Mouse (Mus musculus): ENCODE data around the gene Rbfox3.
A peak's percentile ranks its signal among the peaks of the same experiment; 100 is the strongest.

Rbfox3 gene

DNA sequence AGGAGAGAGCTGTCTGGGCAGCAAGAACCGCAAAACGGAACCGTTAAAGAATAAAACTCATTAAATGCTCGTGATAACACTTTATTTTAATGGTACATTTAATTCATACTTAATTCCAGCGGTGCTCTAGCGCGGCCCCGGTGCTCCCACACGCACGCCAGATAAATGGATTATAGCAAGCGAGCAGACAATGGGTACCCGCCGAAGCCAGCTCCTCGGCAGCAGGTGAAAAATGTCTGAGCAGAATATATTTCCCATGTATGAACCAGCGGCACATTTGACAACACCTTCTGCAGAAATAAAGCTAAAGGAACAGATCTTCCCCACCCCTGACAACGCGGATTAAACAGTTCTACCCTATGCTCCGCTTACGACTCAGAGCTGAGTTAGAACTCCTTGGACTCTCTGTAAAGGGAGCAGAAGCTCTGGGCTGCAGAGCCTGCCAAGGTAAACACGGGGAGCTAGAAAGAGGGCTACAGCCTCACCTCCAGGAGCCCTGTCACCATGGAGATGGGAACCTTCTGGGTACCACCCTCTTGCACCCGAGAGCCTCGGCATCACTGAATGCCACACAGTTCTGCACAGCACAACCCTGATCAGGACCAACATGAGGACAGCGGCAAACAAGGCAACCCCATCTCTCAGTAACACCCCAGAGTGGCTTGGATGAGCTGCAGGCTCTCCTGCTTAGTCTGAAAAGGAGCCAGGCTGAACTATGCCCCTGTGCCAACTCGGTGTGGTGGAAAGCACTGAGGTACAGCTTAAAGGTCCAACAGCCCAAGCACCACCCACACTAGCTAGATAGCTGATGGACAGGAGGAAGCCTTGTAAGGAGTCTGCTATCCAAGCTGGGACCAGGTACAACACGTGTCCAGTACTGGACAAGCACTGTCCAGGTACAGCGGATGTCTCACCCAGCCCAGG, 196.5 kb downstream of the Rbfox3 start:
- no peak for DNase-seq

DNA sequence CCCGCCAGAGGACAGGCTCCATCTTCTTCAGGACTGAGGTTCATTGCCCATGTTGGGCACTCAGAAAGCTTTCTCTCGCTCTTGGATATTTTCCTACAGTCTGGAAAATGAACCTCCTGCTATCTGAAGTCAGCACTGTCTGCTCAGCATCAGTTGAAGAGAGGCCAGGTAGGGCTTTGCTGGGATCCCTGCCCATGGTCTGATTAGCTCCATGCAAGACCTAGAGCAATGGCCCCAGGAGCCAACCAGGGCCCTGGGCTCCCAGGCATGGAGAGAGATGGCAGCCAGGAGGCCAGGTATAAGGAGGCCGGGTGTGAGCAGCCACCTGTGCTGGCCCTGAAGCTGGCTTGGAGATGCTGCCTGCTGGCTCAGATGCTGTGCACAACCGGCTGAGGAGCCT, 198.6 kb downstream of the Rbfox3 start:
- no peak for DNase-seq

- no peak for DNase-seq
Measured at GRCm38 (mm10) chr11:118712058-118712457, 199.3 kb downstream of the Rbfox3 start.

- DNase-seq: no peak
Measured at GRCm38 (mm10) chr11:118710035-118710434, 201.4 kb downstream of the Rbfox3 start.

GRCm38 (mm10) chr11:118696226-118696930, 215.0 kb downstream of the Rbfox3 start:
- DNase-seq: no peak

GRCm38 (mm10) chr11:118693276-118693675, 218.1 kb downstream of the Rbfox3 start:
- DNase-seq: no peak

DNA sequence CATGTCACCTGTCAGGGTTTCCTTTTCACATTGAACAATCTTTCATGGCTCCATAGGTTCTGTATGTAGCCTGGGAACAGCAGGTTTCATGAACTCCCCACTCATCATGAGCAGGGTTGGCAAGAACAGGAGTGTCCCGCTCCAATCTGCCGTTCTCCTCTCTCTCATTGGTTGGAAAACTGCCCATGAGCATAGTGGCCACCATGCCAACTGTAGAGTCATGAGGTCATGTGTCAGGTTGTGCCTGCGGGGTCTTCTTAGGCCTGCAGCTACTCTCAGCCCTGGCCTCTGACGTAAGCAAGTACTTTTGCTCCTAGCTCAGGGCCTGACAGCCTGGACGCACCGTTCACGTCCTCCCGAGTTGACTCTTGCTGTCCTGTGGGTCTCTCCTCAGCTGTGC, 221.1 kb downstream of the Rbfox3 start:
- no peak for DNase-seq

DNA sequence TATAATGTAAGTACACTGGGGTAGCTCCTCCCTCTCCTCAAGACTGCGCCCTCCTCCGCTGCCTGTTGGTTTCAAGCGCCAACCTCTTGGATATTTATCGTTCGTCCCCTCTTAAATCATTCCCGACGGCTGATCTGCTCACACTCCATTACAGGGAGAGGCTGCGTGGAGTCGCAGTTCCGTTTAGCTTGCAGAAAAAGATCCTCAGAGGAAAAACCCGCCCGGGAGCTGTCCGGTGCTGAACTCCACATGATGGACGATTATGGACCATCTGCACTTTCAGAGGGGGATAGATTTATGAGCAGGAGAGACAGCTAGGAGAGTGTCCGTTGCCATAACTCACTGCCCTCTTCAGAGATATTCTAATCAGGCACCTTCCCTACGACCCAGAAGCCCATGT, 226.0 kb downstream of the Rbfox3 start:
- DNase-seq: peak; percentile 6

DNA sequence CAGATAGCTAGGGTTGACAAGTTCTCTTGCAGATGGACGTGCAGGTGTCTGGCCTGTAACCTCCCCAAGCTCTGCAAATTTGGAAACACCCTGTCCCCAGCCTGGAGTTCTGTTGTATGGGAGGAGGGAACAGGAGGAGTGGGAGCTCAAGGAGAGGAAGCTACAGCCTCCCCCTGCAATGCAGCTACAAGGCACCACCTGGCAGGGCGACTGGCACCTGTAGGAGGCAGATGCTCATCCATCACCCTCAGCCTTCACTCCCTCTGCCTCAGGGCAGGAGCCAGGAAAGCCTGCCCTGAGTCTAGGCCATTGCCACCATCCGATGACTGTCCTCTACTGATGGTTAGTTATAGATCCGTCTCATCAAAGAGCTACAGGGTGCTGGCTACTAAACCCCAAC, 226.7 kb downstream of the Rbfox3 start:
- no peak for DNase-seq

GRCm38 (mm10) chr11:118680699-118681098, 230.7 kb downstream of the Rbfox3 start:
- no peak for DNase-seq

DNA sequence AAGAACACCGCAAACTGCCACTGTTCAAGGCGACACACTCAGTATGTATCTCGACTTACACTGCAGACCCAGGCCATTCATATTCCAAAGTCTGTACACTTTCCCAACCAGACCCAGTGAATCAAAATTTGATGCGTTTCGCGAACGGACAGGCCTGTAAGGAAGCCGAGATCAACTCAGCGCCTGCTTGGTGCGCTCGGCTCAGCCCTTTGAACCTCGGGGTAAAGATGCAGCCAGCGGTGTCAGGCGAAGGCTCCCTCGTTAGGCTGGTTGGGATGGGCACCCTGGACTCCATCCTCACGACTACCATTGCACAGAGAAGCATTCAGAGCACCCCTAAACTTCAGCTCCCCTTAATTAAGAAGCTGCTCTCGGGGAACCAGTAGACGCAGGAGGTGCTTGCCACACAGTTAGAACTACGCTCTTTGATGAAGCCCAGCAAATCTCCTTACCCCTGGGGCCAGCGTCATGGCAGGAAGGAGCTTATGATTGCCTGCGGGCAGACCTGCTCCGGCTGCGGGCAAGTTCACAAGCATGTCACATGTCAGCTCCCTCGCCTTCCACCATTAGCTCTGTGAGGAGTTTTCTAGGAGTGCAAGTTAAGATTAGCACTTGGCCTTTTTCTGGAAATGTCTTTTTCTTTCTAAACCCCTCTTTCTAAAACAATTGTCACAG, 231.5 kb downstream of the Rbfox3 start:
- no peak for DNase-seq

GRCm38 (mm10) chr11:118678515-118679104, 232.8 kb downstream of the Rbfox3 start:
- DNase-seq: no peak

DNA sequence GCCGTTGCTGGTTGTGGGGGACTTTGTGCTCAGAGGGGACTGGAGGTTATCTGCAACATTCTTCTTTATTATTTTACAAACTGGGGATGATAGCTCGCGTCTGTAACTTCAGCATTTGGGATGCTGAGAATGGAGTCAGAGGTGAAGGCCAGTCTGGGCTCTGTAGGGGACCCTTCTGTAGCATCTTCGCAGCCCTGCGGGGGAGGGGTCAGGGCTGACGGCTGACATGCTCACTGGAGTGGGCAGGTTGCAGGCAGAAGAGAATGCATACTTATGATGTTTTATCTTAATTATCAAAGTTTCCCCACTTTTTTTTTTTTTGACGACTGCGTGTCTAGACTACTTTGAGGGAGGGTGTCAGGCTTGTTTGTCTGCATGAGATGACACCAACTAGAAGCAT, 234.1 kb downstream of the Rbfox3 start:
- DNase-seq: no peak

DNA sequence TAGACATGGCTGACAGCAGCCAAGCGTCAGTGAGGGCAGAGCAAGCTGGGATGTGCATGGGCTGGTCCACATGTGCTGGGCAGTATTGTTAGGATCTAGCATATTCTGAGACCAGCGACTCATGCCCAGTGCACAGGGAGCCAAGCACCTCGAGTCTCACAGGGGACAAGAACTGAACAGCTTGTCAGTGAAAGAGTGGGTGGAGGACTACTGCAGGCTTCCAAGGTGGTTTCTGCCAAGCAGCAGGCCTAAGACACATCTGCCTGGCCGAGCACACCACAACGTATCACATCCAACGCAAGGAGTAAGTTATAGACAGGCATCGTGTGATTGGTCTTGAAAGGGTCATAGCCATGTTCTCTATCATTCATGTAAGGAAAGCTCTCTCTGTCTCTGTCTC, 235.0 kb downstream of the Rbfox3 start:
- DNase-seq: no peak

- no peak for DNase-seq
Measured at GRCm38 (mm10) chr11:118671958-118672357, 239.4 kb downstream of the Rbfox3 start.

GRCm38 (mm10) chr11:118671216-118671615, 240.2 kb downstream of the Rbfox3 start:
- no peak for DNase-seq

DNA sequence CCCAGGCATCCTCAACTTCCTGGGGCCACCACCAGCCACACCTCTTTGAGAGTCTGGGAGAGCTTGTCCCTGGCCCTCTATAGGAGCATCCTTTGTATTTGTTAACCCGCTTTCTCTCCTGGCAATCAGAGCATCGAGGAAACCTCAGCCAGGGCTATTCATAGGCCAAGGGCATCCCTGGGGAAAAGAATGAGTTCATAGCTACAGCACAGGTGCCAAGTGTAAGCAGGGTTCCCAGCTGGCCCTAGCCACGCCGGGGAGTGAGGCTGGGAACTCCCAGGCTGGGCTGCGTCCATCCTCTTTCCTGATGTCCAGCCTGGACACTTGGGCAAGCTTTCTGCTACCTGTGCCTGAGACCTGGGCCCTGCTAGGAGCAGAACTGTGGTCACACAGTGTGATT, 241.6 kb downstream of the Rbfox3 start:
- DNase-seq: no peak

DNA sequence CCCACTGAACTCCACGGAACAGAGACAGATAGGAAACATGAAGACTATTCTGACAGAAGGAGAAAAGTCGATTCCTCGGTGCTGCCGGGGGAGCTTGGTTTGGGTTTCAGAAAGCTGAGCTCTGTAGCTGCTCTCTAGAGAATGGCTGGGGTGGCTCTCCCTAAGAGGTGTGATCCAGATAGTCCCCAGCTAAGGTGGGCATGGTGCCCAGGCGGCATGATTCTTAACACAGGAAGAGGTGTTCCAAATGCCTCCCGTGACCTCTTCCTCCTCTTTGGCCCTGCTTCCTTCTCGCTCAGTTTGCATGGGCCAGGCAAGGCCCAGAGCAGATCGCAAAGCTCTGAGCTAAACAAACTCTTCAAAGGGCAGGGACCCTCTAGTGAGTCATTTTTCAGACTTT, 243.0 kb downstream of the Rbfox3 start:
- DNase-seq: no peak

DNA sequence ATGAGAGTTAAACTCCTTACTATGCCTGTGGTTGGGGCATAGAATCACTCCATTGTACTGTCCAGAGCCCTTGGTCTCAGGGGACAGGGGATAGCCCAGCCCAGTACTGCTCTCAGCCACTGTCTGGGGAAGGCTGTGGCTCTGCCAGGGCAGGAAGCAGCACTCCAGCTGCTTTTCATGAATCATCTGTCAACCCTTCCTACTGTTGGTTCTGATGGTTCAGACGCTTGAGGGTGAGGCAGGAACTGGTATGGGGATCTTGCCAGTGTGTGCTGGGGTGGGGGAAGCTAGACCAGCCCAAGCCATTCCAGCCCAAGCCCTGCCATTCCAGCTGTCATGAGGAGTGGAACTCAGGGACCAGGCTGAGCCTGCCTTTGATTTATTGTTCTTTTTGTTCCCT, 243.5 kb downstream of the Rbfox3 start:
- DNase-seq: no peak

DNA sequence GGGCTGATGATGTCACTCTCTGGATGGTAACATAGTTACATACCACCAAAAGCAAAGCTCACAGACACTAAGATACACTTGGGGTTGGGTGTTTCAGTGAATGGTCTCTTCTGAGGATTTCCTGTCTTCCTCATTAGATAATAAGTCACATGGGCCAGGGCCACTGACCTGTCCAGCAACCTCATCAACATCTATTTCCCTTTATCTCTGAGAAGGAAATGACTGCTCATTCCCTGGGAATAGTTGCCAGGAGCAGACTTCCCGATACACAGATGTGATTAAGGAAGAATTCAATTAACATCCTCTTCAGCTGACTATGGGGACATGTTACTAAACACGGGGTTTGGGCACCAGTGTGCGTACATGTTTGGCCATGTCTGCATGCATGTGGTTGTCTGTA, 245.2 kb downstream of the Rbfox3 start:
- DNase-seq: no peak

GRCm38 (mm10) chr11:118663305-118663704, 248.1 kb downstream of the Rbfox3 start:
- DNase-seq: no peak

GRCm38 (mm10) chr11:118659305-118659704, 252.1 kb downstream of the Rbfox3 start:
- peak; percentile 35 for DNase-seq

DNA sequence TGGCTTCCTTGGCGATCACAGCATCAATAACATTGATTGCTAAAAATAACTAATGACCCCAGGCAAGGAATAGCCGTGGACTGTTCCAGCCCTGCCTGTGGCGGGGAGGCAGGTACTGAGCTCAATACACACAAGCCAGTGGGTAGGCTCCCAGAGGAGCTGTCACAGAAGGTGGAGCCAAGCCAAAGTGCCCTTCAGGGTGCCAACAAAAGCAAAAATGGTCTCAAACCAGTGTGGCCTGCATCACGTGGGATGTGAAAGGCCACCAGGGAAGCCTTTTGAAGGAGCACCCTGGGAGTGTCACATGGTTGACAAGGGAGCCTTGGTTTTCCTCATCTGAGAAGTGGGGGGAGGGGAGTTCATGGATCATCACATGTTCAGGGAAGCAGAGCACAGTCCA, 255.6 kb downstream of the Rbfox3 start:
- DNase-seq: no peak

Measured in thymus, postnatal 14 days (tissue).